Mouse (Mus musculus) Patski (cell line): ENCODE data around the gene Btbd35f6. TPM values are rescaled to one million over a fixed set of nuclear protein-coding genes. Genes with fewer than 3 reads are reported as not detected.
"Not testable (repeated sequence)": the region's sequence is repeated elsewhere in the genome, so short reads cannot be mapped to it uniquely, and the experiment has no call there.

ENCODE experiments used
- ATAC-seq: fragments of 100-300 bp; one replicate; pipeline ENCODE4 v1.8.0; 2021
- CTCF ChIA-PET: fragments of 350-600 bp; sonication (Branson Sonifier 250); formaldehyde crosslinking; loops from one replicate; lab custom pipeline; 2022; ENCODE audit warnings: inconsistent platforms; lab: Charles Lee
- POLR2A ChIA-PET: fragments of 350-600 bp; sonication (Branson Sonifier 250); formaldehyde crosslinking; loops from one replicate; lab custom pipeline; 2022; ENCODE audit warnings: antibody characterized with exemption, inconsistent platforms; lab: Charles Lee
- DNase-seq: peaks from one replicate; pipeline ENCODE4 v3.0.0-alpha.2; 2011; ENCODE audit warnings: low read depth, low spot score
- H3K27me3 ChIP-seq: fragments of 371-371 bp; one replicate; pipeline ENCODE4 v1.5.1; 2021
- in situ Hi-C: fragments of 300-500 bp; cut with MboI; formaldehyde crosslinking; loops from 3 replicates; pipeline ENCODE4 v1.11.1; 2018; ENCODE audit warnings: low pct_unique_long_range_greater_than_20kb, mixed read lengths
- polyA plus RNA-seq: library from polyadenylated mRNA; unstranded; gene quantifications from one replicate; pipeline ENCODE4 v1.2.3, GENCODE M21; 2021

Btbd35f6 gene
- not detected for polyA plus RNA-seq

GRCm38 (mm10) chrX:33956440-33956839 lies at the start of gene Btbd35f6:
Btbd35f6 (minus strand) TSS chrX:33956540.
- DNase-seq, H3K27me3 ChIP-seq, ATAC-seq, CTCF ChIA-PET, in situ Hi-C loops, POLR2A ChIA-PET: not testable (repeated sequence)

- H3K27me3 ChIP-seq, DNase-seq, CTCF ChIA-PET, POLR2A ChIA-PET, in situ Hi-C loops, ATAC-seq: not testable (repeated sequence)
These were observed 30.4 kb upstream of the Btbd35f6 start, which contains the start of gene Gm21870 for GRCm38 (mm10) chrX:33986716-33987115. Gm21870 (minus strand) TSS chrX:33986816.

- CTCF ChIA-PET, H3K27me3 ChIP-seq, POLR2A ChIA-PET, DNase-seq, ATAC-seq, in situ Hi-C loops: not testable (repeated sequence)
These were observed 26.1 kb downstream of the Btbd35f6 start for GRCm38 (mm10) chrX:33930216-33930615.

- in situ Hi-C loops, CTCF ChIA-PET, POLR2A ChIA-PET, DNase-seq, ATAC-seq, H3K27me3 ChIP-seq: not testable (repeated sequence)
These were observed 28.1 kb downstream of the Btbd35f6 start for GRCm38 (mm10) chrX:33928225-33928624.

- ATAC-seq, POLR2A ChIA-PET, DNase-seq, in situ Hi-C loops, H3K27me3 ChIP-seq, CTCF ChIA-PET: not testable (repeated sequence)
These were observed 30.0 kb downstream of the Btbd35f6 start for GRCm38 (mm10) chrX:33926344-33926743.

GRCm38 (mm10) chrX:33925420-33925819 lies 30.9 kb downstream of the Btbd35f6 start:
- in situ Hi-C loops, DNase-seq, CTCF ChIA-PET, H3K27me3 ChIP-seq, POLR2A ChIA-PET, ATAC-seq: not testable (repeated sequence)

Other genes with a start within 250 kb of the Btbd35f6 start
- gene Gm21870, start 30.3 kb upstream of the Btbd35f6 start, polyA plus RNA-seq, result not detected
- not detected for gene Btbd35f9, start 205.0 kb upstream of the Btbd35f6 start, polyA plus RNA-seq